Mouse (Mus musculus): ENCODE data around the gene Ccdc187. TPM values are rescaled to one million over a fixed set of nuclear protein-coding genes. Genes with fewer than 3 reads are reported as not detected.
A peak's percentile ranks its signal among the peaks of the same experiment; 100 is the strongest.

The Ccdc187 gene
- polyA plus RNA-seq, 1 experiment, result 0.01 TPM

- TF ChIP-seq POLR2A (IDR thresholded peaks at IDR 0.05; ENCODE audit: insufficient read length, low read depth), result no peak
- TF ChIP-seq MYOD1 (IDR thresholded peaks at IDR 0.05; ENCODE audit: control insufficient read depth in 1 of 3, insufficient read length in 2 of 3, low read depth in 2 of 3), result peak in 1 of 3 experiments; percentile 7
- TF ChIP-seq REST (IDR thresholded peaks at IDR 0.05; ENCODE audit: insufficient read depth, insufficient read length), result peak; percentile 98
- no peak for TF ChIP-seq E2F4 (IDR thresholded peaks at IDR 0.05; ENCODE audit: insufficient read depth)
- peak in 1 of 3 experiments; percentile 27 for TF ChIP-seq MYOG (IDR thresholded peaks at IDR 0.05; ENCODE audit: control insufficient read depth in 1 of 3, insufficient read depth in 1 of 3, insufficient read length in 2 of 3, low read depth in 2 of 3)
- no peaks in the 10 kb centered on the region for H3K79me2 ChIP-seq (ENCODE audit: control insufficient read depth, insufficient read depth)
- H3K36me3 ChIP-seq (ENCODE audit: control insufficient read depth, insufficient read depth), result peaks cover 3% of the 10 kb centered on the region
- no peak within 1 kb of the TSS for H3ac ChIP-seq (ENCODE audit: control insufficient read depth, insufficient read length)
- no peak within 1 kb of the TSS for H3K4me3 ChIP-seq
- H3K27me3 ChIP-seq (ENCODE audit: control insufficient read depth, insufficient read depth, insufficient read length), result peaks cover 29% of the 10 kb centered on the region
- no peak within 1 kb of the TSS for H3K4me2 ChIP-seq (ENCODE audit: low read depth)
These were observed 86.1 kb downstream of the Ccdc187 start, which contains the start of gene Lhx3 for GRCm38 (mm10) chr2:26208126-26208789. TSS of gene Lhx3 (minus strand) at chr2:26208289.

DNA sequence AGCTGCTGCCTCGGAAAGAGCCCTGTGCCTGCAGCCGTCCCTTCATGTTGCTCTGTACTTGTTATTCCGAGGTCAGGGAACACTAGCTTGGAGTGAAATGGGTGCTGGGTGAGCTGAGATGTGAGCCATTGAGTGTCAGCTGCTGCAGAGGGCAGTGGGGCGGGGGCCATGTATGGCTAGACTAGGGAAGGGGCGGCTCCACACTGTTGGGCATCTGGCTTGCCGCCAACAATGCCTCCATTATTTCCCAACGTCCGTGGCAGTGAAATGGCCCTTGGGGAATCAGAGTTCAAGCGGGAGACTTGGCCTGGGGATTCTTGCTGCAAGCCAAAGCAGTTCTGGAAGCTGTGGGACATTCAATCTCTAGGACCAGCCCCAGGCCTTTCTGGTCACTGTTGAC, 86.8 kb downstream of the Ccdc187 start:
- no peak for TF ChIP-seq POLR2A (IDR thresholded peaks at IDR 0.05; ENCODE audit: insufficient read length, low read depth)
- no peak for TF ChIP-seq REST (IDR thresholded peaks at IDR 0.05; ENCODE audit: insufficient read depth, insufficient read length)
- TF ChIP-seq MAX (IDR thresholded peaks at IDR 0.05; ENCODE audit: low read depth), result no peak
- no peak for TF ChIP-seq POLR2AphosphoS2 (IDR thresholded peaks at IDR 0.05; ENCODE audit: insufficient read length, low read depth)
- TF ChIP-seq TCF12 (IDR thresholded peaks at IDR 0.05; ENCODE audit: insufficient read depth, poor library complexity, severe bottlenecking), result no peak
- H3ac ChIP-seq (ENCODE audit: control insufficient read depth, insufficient read length), result no peak overlapping the region
- peaks cover 36% of the 10 kb centered on the region for H3K27me3 ChIP-seq (ENCODE audit: control insufficient read depth, insufficient read depth, insufficient read length)
- peaks cover 3% of the 10 kb centered on the region for H3K36me3 ChIP-seq (ENCODE audit: control insufficient read depth, insufficient read depth)
- H3K79me2 ChIP-seq (ENCODE audit: control insufficient read depth, insufficient read depth), result no peaks in the 10 kb centered on the region
- no peak overlapping the region for H3K4me2 ChIP-seq (ENCODE audit: low read depth)
- no peak overlapping the region for H3K4me3 ChIP-seq

GRCm38 (mm10) chr2:26205761-26206160, 88.6 kb downstream of the Ccdc187 start:
- no peak overlapping the region for H3ac ChIP-seq (ENCODE audit: control insufficient read depth, insufficient read length)

GRCm38 (mm10) chr2:26205126-26205525, 89.2 kb downstream of the Ccdc187 start:
- Histone ChIP-seq H3K4me3 (no peak overlapping the region), H3K79me2 (ENCODE audit: control insufficient read depth, insufficient read depth) (no peaks in the 10 kb centered on the region), H3K4me2 (ENCODE audit: low read depth) (no peak overlapping the region), H3K36me3 (ENCODE audit: control insufficient read depth, insufficient read depth) (no peaks in the 10 kb centered on the region), H3K27me3 (ENCODE audit: control insufficient read depth, insufficient read depth, insufficient read length) (peaks cover 60% of the 10 kb centered on the region), H3ac (ENCODE audit: control insufficient read depth, insufficient read length) (no peak overlapping the region)
- TF ChIP-seq POLR2A (IDR thresholded peaks at IDR 0.05; ENCODE audit: insufficient read length, low read depth), result no peak
- no peak for TF ChIP-seq MYOD1 (IDR thresholded peaks at IDR 0.05; ENCODE audit: control insufficient read depth in 1 of 3, insufficient read length in 2 of 3, low read depth in 2 of 3)
- TF ChIP-seq USF1 (IDR thresholded peaks at IDR 0.05; ENCODE audit: low read depth), result no peak
- TF ChIP-seq E2F4 (IDR thresholded peaks at IDR 0.05; ENCODE audit: insufficient read depth), result no peak
- no peak for TF ChIP-seq MAX (IDR thresholded peaks at IDR 0.05; ENCODE audit: low read depth)
- peak; percentile 95 for TF ChIP-seq REST (IDR thresholded peaks at IDR 0.05; ENCODE audit: insufficient read depth, insufficient read length)
- TF ChIP-seq CEBPB (IDR thresholded peaks at IDR 0.05; ENCODE audit: insufficient read depth, poor library complexity, severe bottlenecking), result no peak

More at GRCm38 (mm10) chr2:26205761-26206160, 88.6 kb downstream of the Ccdc187 start:
- no peaks in the 10 kb centered on the region for H3K36me3 ChIP-seq (ENCODE audit: control insufficient read depth, insufficient read depth)
- TF ChIP-seq TCF3 (IDR thresholded peaks at IDR 0.05; ENCODE audit: insufficient read length, low read depth), result no peak
- TF ChIP-seq MYOG (IDR thresholded peaks at IDR 0.05; ENCODE audit: control insufficient read depth in 1 of 3, insufficient read depth in 1 of 3, insufficient read length in 2 of 3, low read depth in 2 of 3), result no peak
- TF ChIP-seq MYOD1 (IDR thresholded peaks at IDR 0.05; ENCODE audit: control insufficient read depth in 1 of 3, insufficient read length in 2 of 3, low read depth in 2 of 3), result no peak
- TF ChIP-seq REST (IDR thresholded peaks at IDR 0.05; ENCODE audit: insufficient read depth, insufficient read length), result no peak
- peaks cover 54% of the 10 kb centered on the region for H3K27me3 ChIP-seq (ENCODE audit: control insufficient read depth, insufficient read depth, insufficient read length)
- no peaks in the 10 kb centered on the region for H3K79me2 ChIP-seq (ENCODE audit: control insufficient read depth, insufficient read depth)
- H3K4me3 ChIP-seq, result no peak overlapping the region
- H3K4me2 ChIP-seq (ENCODE audit: low read depth), result no peak overlapping the region

- no peak overlapping the region for H3ac ChIP-seq (ENCODE audit: control insufficient read depth, insufficient read length)
- H3K27me3 ChIP-seq (ENCODE audit: control insufficient read depth, insufficient read depth, insufficient read length), result peaks cover 81% of the 10 kb centered on the region
- no peaks in the 10 kb centered on the region for H3K36me3 ChIP-seq (ENCODE audit: control insufficient read depth, insufficient read depth)
- no peak overlapping the region for H3K4me3 ChIP-seq
- TF ChIP-seq MYOD1 (IDR thresholded peaks at IDR 0.05; ENCODE audit: control insufficient read depth in 1 of 3, insufficient read length in 2 of 3, low read depth in 2 of 3) (peak in 1 of 3 experiments; percentile 42), TCF3 (IDR thresholded peaks at IDR 0.05; ENCODE audit: insufficient read length, low read depth) (no peak)
- H3K79me2 ChIP-seq (ENCODE audit: control insufficient read depth, insufficient read depth), result no peaks in the 10 kb centered on the region
- H3K4me2 ChIP-seq (ENCODE audit: low read depth), result no peak overlapping the region
These were observed 91.4 kb downstream of the Ccdc187 start for GRCm38 (mm10) chr2:26202849-26203475.
